Mouse (Mus musculus): ENCODE results near the gene Ppp2r1b. TPM values are rescaled to one million over a fixed set of nuclear protein-coding genes. Genes with fewer than 3 reads are reported as not detected.

Gene Ppp2r1b
- polyA plus RNA-seq, 1 experiment = 16.2 TPM

GRCm38 (mm10) chr9:50893665-50894064 lies 48.6 kb downstream of the Ppp2r1b start:
- H3K4me1 ChIP-seq (ENCODE audit: control insufficient read depth, insufficient read depth, low read length) = no peaks in the 10 kb centered on the region
- no peak for TF ChIP-seq CTCF (IDR thresholded peaks at IDR 0.05; ENCODE audit: low read depth, low read length)
- no peak for TF ChIP-seq POLR2A (IDR thresholded peaks at IDR 0.05; ENCODE audit: borderline replicate concordance, low read depth, low read length)
- no peak overlapping the region for H3K27ac ChIP-seq (ENCODE audit: insufficient read depth, low read depth, low read length)
- no peak overlapping the region for H3K4me3 ChIP-seq (ENCODE audit: insufficient read depth, low read length)

- H3K4me1 ChIP-seq (ENCODE audit: control insufficient read depth, insufficient read depth, low read length) = peaks cover 18% of the 10 kb centered on the region
- TF ChIP-seq CTCF (IDR thresholded peaks at IDR 0.05; ENCODE audit: low read depth, low read length) = no peak
- TF ChIP-seq POLR2A (IDR thresholded peaks at IDR 0.05; ENCODE audit: borderline replicate concordance, low read depth, low read length) = no peak
- no peak overlapping the region for H3K27ac ChIP-seq (ENCODE audit: insufficient read depth, low read depth, low read length)
- H3K4me3 ChIP-seq (ENCODE audit: insufficient read depth, low read length) = no peak overlapping the region
Observed at GRCm38 (mm10) chr9:50900026-50900920, 55.2 kb downstream of the Ppp2r1b start.

GRCm38 (mm10) chr9:50904196-50904847 lies 59.2 kb downstream of the Ppp2r1b start:
- Histone ChIP-seq H3K4me1 (ENCODE audit: control insufficient read depth, insufficient read depth, low read length) (peaks cover 36% of the 10 kb centered on the region), H3K4me3 (ENCODE audit: insufficient read depth, low read length) (no peak overlapping the region)

GRCm38 (mm10) chr9:50905321-50905720 lies 60.2 kb downstream of the Ppp2r1b start:
- H3K4me3 ChIP-seq (ENCODE audit: insufficient read depth, low read length) = no peak overlapping the region
- H3K4me1 ChIP-seq (ENCODE audit: control insufficient read depth, insufficient read depth, low read length) = peaks cover 32% of the 10 kb centered on the region
- TF ChIP-seq CTCF (IDR thresholded peaks at IDR 0.05; ENCODE audit: low read depth, low read length) = no peak
- TF ChIP-seq POLR2A (IDR thresholded peaks at IDR 0.05; ENCODE audit: borderline replicate concordance, low read depth, low read length) = no peak
- no peak overlapping the region for H3K27ac ChIP-seq (ENCODE audit: insufficient read depth, low read depth, low read length)

More at GRCm38 (mm10) chr9:50904196-50904847, 59.2 kb downstream of the Ppp2r1b start:
- no peak for TF ChIP-seq POLR2A (IDR thresholded peaks at IDR 0.05; ENCODE audit: borderline replicate concordance, low read depth, low read length)
- TF ChIP-seq CTCF (IDR thresholded peaks at IDR 0.05; ENCODE audit: low read depth, low read length) = no peak
- H3K27ac ChIP-seq (ENCODE audit: insufficient read depth, low read depth, low read length) = no peak overlapping the region

GRCm38 (mm10) chr9:50911861-50912515 lies 66.9 kb downstream of the Ppp2r1b start:
- Histone ChIP-seq H3K4me3 (ENCODE audit: insufficient read depth, low read length) (no peak overlapping the region), H3K27ac (ENCODE audit: insufficient read depth, low read depth, low read length) (no peak overlapping the region), H3K4me1 (ENCODE audit: control insufficient read depth, insufficient read depth, low read length) (peaks cover 7% of the 10 kb centered on the region)
- no peak for TF ChIP-seq POLR2A (IDR thresholded peaks at IDR 0.05; ENCODE audit: borderline replicate concordance, low read depth, low read length)
- no peak for TF ChIP-seq CTCF (IDR thresholded peaks at IDR 0.05; ENCODE audit: low read depth, low read length)

- Histone ChIP-seq H3K4me3 (ENCODE audit: insufficient read depth, low read length) (no peak overlapping the region), H3K4me1 (ENCODE audit: control insufficient read depth, insufficient read depth, low read length) (no peaks in the 10 kb centered on the region), H3K27ac (ENCODE audit: insufficient read depth, low read depth, low read length) (no peak overlapping the region)
- TF ChIP-seq POLR2A (IDR thresholded peaks at IDR 0.05; ENCODE audit: borderline replicate concordance, low read depth, low read length) = no peak
- TF ChIP-seq CTCF (IDR thresholded peaks at IDR 0.05; ENCODE audit: low read depth, low read length) = no peak
Observed at GRCm38 (mm10) chr9:50918131-50918530, 73.0 kb downstream of the Ppp2r1b start.

GRCm38 (mm10) chr9:50919554-50919953 lies 74.5 kb downstream of the Ppp2r1b start:
- Histone ChIP-seq H3K27ac (ENCODE audit: insufficient read depth, low read depth, low read length) (no peak overlapping the region), H3K4me3 (ENCODE audit: insufficient read depth, low read length) (no peak overlapping the region), H3K4me1 (ENCODE audit: control insufficient read depth, insufficient read depth, low read length) (peaks cover 3% of the 10 kb centered on the region; the same call in 1 of the 2 replicates)
- TF ChIP-seq CTCF (IDR thresholded peaks at IDR 0.05; ENCODE audit: low read depth, low read length) (no peak), POLR2A (IDR thresholded peaks at IDR 0.05; ENCODE audit: borderline replicate concordance, low read depth, low read length) (no peak)

GRCm38 (mm10) chr9:50920933-50921895 lies 76.1 kb downstream of the Ppp2r1b start:
- H3K27ac ChIP-seq (ENCODE audit: insufficient read depth, low read depth, low read length) = no peak overlapping the region
- peaks cover 3% of the 10 kb centered on the region; the same call in 1 of the 2 replicates for H3K4me1 ChIP-seq (ENCODE audit: control insufficient read depth, insufficient read depth, low read length)
- TF ChIP-seq CTCF (IDR thresholded peaks at IDR 0.05; ENCODE audit: low read depth, low read length) (no peak), POLR2A (IDR thresholded peaks at IDR 0.05; ENCODE audit: borderline replicate concordance, low read depth, low read length) (no peak)
- H3K4me3 ChIP-seq (ENCODE audit: insufficient read depth, low read length) = no peak overlapping the region

Data from bone marrow macrophage, adult 2 months (primary cell).